Mouse (Mus musculus) spleen, adult 2 months (tissue): ENCODE data around the gene Ppfia1. TPM values are rescaled to one million over a fixed set of nuclear protein-coding genes. Genes with fewer than 3 reads are reported as not detected.

Experiments used
- DNase-seq, 2 experiments: peaks; one replicate each; pipeline versions ENCODE4 v3.0.0 to v3.0.0-alpha.2; 2012 to 2021; ENCODE audit warnings: low spot score in 2 of 2, low read depth in 1 of 2
- H3K27ac ChIP-seq: fragments of 200-500 bp; 2 replicates; pipeline ENCODE4 v1.5.1; 2012; ENCODE audit warnings: low read length, inconsistent platforms; ENCODE audit not compliant: insufficient read depth
- H3K27me3 ChIP-seq: fragments of 200-500 bp; 2 replicates; pipeline ENCODE4 v1.6.1; 2012; ENCODE audit warnings: mild to moderate bottlenecking, moderate library complexity, low read length, inconsistent platforms; ENCODE audit not compliant: control insufficient read depth, insufficient read depth
- H3K36me3 ChIP-seq: fragments of 200-500 bp; 2 replicates; pipeline ENCODE4 v1.6.1; 2012; ENCODE audit warnings: mild to moderate bottlenecking, low read length, inconsistent platforms; ENCODE audit not compliant: control insufficient read depth, insufficient read depth
- H3K4me1 ChIP-seq: fragments of 200-500 bp; 2 replicates; pipeline ENCODE4 v1.6.1; 2011; ENCODE audit warnings: inconsistent platforms; ENCODE audit not compliant: control insufficient read depth, insufficient read depth, insufficient read length
- H3K4me3 ChIP-seq: fragments of 200-500 bp; 2 replicates; pipeline ENCODE4 v1.5.1; 2011; ENCODE audit warnings: mild to moderate bottlenecking, inconsistent platforms; ENCODE audit not compliant: insufficient read depth, insufficient read length; ENCODE audit errors: extremely low read depth
- CTCF ChIP-seq: fragments of 200-500 bp; IDR thresholded peaks from 2 replicates; pipeline ENCODE4 v1.5.1; 2011; ENCODE audit warnings: mild to moderate bottlenecking, inconsistent platforms; ENCODE audit not compliant: insufficient read depth, insufficient read length, insufficient replicate concordance; ENCODE audit errors: extremely low read depth
- POLR2A ChIP-seq: fragments of 200-500 bp; IDR thresholded peaks from 2 replicates; pipeline ENCODE4 v1.6.1; 2011; ENCODE audit warnings: low read depth, low read length, inconsistent platforms
- WGBS: fragments of 180-500 bp; shearing (Covaris S2); methylation state at CpG from one replicate; pipeline ENCODE4 v1.1.7; 2018; 5-methylcytosine and 5-hydroxymethylcytosine counted together
- polyA plus RNA-seq: library from polyadenylated mRNA; depleted of rRNA; stranded (reverse); fragments of >200 nt; gene quantifications from 2 replicates; pipeline ENCODE4 v1.2.3, GENCODE M21; 2012

Ppfia1 gene
- polyA plus RNA-seq, 1 experiment, result 23.5 TPM

GRCm38 (mm10) chr7:144552274-144552673 is 1.3 kb downstream of the Ppfia1 start:
- no peak for DNase-seq
- Histone ChIP-seq H3K4me3 (no peak overlapping the region), H3K4me1 (peaks cover 5% of the 10 kb centered on the region), H3K27me3 (no peaks in the 10 kb centered on the region), H3K27ac (no peak overlapping the region), H3K36me3 (0 out of 2 replicates have a peak, but pooled peaks cover 1% of the 10 kb centered on the region)
- TF ChIP-seq CTCF, result no peak
- no peak for TF ChIP-seq POLR2A
- WGBS, result 88% methylated on average over 8 of the region's 8 CpGs

- TF ChIP-seq CTCF, result no peak
- no peak for TF ChIP-seq POLR2A
- Histone ChIP-seq H3K4me3 (no peak overlapping the region), H3K36me3 (0 out of 2 replicates have a peak, but pooled peaks cover 3% of the 10 kb centered on the region), H3K27ac (no peak overlapping the region), H3K27me3 (no peaks in the 10 kb centered on the region), H3K4me1 (peaks cover 5% of the 10 kb centered on the region)
- 57% methylated on average over 1 of the region's 1 CpGs for WGBS
- no peak for DNase-seq
Observed at GRCm38 (mm10) chr7:144550811-144551210, 2.7 kb downstream of the Ppfia1 start.

- 95% methylated on average over 2 of the region's 2 CpGs for WGBS
- no peak for DNase-seq
Observed at GRCm38 (mm10) chr7:144549904-144550566, 3.5 kb downstream of the Ppfia1 start.

GRCm38 (mm10) chr7:144545231-144545630 is 8.3 kb downstream of the Ppfia1 start:
- H3K4me3 ChIP-seq, result no peak overlapping the region
- H3K27ac ChIP-seq, result no peak overlapping the region
- WGBS, result 94% methylated on average over 3 of the region's 3 CpGs
- no peaks in the 10 kb centered on the region for H3K4me1 ChIP-seq
- H3K27me3 ChIP-seq, result no peaks in the 10 kb centered on the region
- TF ChIP-seq POLR2A (no peak), CTCF (no peak)
- DNase-seq, result no peak
- H3K36me3 ChIP-seq, result peaks cover 3% of the 10 kb centered on the region; the same call in 1 of the 2 replicates

More at GRCm38 (mm10) chr7:144549904-144550566, 3.5 kb downstream of the Ppfia1 start:
- Histone ChIP-seq H3K4me1 (peaks cover 5% of the 10 kb centered on the region), H3K27me3 (no peaks in the 10 kb centered on the region), H3K36me3 (0 out of 2 replicates have a peak, but pooled peaks cover 3% of the 10 kb centered on the region), H3K27ac (no peak overlapping the region), H3K4me3 (no peak overlapping the region)
- TF ChIP-seq POLR2A (no peak), CTCF (no peak)

GRCm38 (mm10) chr7:144541351-144541750 is 12.2 kb downstream of the Ppfia1 start:
- 91% methylated on average over 5 of the region's 5 CpGs for WGBS
- Histone ChIP-seq H3K4me1 (no peaks in the 10 kb centered on the region), H3K36me3 (peaks cover 1% of the 10 kb centered on the region; the same call in 1 of the 2 replicates), H3K27me3 (no peaks in the 10 kb centered on the region), H3K4me3 (no peak overlapping the region), H3K27ac (no peak overlapping the region)
- TF ChIP-seq POLR2A (no peak), CTCF (no peak)
- DNase-seq, result no peak

GRCm38 (mm10) chr7:144539146-144539545 is 14.4 kb downstream of the Ppfia1 start:
- H3K27me3 ChIP-seq, result no peaks in the 10 kb centered on the region
- TF ChIP-seq CTCF (no peak), POLR2A (no peak)
- no peaks in the 10 kb centered on the region; the same call in 1 of the 2 replicates for H3K4me1 ChIP-seq
- H3K27ac ChIP-seq, result no peak overlapping the region
- peaks cover 1% of the 10 kb centered on the region; the same call in 1 of the 2 replicates for H3K36me3 ChIP-seq
- DNase-seq, result no peak
- H3K4me3 ChIP-seq, result no peak overlapping the region
- WGBS, result 75% methylated on average over 2 of the region's 2 CpGs
